Mouse (Mus musculus) ES-CJ7 (cell line): Measurements from ENCODE around the gene Rgs12.

Experiments used
- DNase-seq: peaks from one replicate; pipeline ENCODE4 v3.0.0; 2011; ENCODE audit warnings: low read depth, low spot score

Gene Rgs12

DNA sequence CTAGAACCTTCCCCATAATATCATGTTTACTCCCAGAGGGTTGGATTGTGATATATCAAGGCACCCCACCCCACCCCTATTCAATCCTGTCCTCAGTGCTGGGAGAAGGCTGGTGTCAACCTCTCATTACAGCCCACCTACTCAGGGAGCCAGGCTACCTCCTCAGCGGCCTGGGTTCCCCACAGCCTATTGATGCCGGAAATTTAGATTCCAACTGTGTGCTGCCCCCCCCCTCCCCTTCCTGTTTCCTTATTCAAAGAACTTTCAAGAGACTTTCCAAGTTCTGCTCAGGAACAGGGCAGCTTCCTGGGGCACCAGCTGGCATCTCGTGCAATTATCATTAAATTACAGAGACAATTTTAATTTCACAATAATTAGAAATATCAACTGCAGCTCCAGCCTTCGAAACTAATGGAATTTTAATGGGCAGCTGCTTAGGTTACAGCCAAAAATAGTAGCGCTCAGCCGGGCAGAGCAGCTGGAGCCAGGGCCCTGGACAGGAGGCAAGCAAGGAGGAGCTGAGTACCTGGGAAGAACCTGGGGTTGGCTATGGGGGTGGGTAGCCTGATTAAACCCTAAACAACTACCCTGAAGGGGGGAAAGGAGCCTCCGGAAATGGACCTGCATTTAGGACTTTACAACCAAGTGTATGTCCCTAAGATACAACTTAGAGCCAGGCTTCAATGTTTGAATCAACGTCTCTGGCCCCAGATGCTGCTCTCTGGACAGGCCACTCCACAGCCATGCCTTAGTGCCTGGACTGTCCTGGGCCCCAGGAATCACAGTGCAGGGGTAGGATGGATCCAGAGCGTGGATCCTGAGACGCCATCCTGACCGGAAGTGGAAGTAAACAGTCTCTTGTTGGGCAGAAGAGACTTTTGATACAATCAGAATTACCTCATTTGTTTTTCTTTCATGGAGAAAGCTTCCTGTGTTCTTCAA is 17.5 kb upstream of the Rgs12 start:
- no peak for DNase-seq

DNA sequence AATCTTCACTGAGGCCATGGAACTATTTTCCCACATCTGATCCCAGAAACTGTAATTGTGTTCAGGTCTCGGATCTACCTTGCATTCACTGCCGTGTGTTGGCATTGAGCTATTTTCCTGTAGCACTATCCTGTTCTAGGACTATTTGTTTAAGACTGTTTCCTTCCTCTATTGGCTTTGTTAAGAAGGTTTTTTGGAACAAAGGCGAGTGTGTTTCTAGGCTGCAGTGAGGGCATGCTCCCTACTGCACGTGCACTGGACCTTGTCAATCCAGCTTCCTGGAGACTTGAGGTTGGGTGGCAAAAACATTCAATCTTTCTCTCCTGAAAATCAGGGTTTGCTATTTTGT is 16.8 kb upstream of the Rgs12 start:
- DNase-seq: no peak

DNA sequence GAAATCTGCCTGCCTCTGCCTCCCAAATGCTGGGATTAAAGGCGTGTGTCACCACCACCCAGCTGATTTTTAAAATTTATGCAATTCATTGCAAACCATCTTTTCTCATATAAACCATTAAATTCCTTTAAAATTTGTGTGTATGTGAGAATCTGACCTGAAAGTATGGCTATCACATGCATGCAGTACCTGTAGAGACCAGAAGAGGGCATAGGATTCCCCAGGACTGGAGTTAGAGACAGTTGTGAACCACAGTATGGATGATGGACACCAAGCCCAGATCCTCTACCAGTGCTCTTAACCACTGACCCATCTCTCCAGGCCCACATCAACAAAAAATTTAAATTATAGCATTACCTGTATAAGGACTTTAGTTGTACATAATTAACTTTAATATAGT is 15.8 kb upstream of the Rgs12 start:
- peak; percentile 53 for DNase-seq

DNA sequence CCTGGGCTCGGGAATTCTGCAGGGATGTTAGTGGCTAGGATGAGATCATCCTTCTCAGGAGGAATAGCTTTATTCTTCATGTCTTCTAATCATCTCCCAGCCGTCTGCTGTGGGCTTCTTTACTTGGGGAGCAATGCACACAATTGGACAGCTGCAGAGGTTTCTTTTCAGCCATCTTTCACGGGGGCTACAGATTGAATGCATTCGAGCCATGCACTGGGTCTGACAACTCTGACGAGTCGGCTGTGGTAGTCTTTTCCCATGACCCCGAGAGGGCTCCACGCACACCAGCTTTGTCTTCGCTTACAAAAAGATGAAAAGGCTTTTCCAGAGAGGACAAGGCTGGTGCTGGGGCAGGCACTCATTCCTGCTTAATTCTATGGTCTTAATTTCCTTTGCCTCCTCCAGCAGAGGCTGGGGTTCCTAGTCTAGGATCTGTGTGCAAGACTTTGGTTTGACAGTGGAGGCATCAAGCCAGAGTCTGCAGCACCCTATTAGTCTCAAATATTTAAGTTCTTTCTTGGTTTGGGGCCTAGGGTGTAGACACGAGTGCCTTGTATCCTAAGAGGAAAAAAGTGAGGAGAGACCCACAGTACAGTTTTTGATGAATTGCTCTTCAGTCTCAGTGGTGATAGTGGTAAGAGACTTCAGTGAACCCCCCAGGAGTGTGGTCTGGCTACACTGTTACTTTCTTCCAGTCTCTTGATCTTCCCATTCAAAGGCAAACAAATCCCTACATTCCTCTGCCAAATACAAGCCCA is 7.4 kb upstream of the Rgs12 start:
- DNase-seq: no peak

DNA sequence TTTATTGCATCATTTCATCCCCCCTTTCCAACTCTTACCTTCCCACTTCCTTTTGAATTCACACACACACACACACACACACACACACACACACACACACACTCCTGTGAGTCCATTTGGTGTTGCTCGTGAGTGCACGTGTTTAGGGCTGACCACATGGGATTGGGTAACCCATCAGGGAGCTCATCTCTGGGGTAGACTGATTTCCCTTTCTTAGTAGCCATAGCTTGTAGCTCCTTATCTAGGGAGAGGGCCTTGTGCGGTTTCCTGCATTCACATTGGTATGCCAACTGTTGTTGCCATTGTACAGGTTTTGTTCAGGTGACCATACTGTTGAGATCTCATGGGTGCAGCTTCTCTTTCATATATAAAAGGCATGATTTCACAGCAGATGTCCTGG is 5.8 kb upstream of the Rgs12 start:
- no peak for DNase-seq

DNA sequence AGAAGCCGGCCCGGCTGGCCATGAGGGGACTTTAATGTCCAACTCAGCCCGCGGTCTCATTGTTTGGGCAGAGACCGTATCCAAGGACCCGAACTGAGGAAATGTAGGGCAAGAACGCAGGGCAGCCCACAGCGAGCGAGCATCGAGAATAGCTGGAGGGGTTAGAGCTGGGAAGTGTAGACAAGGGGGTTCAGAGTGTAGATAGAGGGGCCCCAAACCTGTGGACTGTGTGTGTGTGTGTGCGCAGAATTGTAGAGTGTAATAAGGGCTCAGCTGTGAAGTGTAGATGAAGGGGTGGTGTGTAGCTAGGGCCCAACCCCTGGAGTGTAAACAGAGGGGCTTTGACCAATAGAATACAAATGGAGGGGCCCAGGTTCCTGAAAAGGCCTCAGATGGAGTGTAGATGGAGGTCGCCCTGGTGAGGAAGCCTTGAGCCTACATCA is 545 bp downstream of the Rgs12 start:
- DNase-seq: peak; percentile 12

DNA sequence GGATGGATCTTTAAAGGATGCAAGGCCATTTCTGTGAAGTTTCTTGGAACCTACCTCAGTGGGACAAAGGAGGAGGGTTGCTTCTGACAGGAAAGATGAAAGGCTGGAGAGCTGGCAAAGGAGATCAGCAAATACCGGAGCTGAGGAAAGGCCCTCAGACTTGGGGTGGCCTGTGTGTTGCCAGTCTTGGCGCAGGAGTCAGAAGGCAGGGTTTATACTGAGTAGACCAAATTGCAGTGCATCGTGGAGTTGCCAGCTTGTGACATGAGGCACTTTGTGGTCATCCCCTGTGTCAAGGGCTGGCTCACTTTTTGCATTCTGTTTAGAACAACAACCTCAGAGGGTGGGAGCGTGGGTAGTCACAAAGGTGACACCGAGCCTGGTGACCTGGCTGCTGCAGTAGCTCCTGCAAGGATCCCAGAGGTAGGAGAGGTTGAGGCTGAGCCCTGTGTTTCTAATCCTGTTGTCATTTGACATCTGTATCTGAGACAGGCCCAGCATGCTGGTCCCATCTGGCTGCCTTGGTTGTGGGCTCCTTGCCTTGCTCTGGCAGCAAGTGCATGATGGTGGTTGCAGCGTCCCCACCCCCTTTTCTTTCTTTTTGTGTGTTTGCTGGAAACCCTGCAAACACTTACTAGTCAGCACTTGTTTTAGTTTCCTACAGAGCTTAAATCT is 1.4 kb downstream of the Rgs12 start:
- no peak for DNase-seq

DNA sequence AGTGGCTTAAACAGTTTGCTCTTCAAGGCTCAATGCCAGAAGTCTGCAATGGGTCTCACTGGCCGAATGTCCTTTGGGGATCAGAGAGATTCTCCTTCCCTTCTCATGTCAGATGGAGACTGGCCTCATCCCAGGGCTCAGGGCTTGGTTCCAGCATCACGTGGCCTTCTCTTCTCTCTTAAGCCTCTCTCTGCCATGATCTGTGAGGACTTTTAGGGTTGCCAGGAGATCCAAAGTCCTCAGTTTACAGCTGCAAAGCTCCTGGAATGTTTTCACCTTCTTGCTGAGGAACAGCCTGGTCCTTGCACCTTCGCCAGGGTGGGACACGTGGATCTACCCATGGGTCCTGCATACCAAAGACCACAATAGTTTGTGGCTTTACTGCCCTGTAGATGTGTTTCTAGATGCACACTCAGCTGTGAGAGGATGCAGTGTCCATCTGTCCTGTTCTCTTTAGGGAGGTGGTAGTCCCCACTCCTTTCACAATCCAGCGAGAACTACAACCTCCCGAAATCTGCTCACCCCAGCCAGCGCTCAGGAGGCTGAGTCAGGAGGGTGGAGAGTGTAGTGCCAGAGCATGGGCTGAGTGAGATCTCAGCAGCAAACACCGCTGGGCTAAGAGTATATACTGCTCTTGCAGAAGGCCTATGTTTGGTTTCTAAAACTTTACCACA is 2.1 kb downstream of the Rgs12 start:
- no peak for DNase-seq

DNA sequence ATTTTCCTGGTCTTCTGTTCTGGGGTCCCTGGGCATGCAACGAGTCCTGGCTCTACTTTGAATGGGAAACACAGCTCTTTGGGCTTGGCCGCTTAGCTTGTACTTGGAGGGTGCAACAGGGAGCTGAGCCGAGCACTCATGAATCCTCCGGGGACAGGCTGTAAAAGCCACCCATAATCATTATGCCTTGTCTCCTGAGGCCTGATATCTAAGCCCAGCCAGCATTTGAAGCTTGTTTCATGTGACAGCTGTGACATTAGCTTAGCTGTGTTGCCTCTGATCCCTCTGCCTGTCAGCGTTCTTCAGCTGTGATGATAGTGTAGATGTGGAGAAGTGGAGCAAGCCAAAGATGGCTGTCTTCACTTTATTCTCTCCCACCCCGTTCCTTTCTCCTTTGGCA is 5.3 kb downstream of the Rgs12 start:
- DNase-seq: no peak

DNA sequence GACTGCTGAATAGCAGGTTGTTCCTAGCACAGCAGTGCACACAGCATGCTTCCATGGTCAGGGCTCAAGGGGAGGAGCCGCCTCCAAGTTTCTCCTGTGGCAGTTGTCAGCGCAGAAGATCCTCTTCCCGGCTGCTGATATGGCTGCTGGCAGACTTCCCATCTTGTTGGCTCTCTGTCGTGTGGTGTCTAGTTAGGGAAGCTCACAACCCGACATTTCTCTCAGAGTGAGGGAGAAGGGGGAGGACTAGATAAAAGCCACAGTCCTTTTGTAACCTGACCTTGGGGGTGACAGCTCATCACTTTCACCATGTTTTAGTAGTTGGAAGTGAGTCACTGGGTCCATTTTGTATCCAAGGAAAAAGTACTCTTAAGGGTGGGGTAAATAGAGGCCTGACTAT is 6.4 kb downstream of the Rgs12 start:
- DNase-seq: no peak

DNA sequence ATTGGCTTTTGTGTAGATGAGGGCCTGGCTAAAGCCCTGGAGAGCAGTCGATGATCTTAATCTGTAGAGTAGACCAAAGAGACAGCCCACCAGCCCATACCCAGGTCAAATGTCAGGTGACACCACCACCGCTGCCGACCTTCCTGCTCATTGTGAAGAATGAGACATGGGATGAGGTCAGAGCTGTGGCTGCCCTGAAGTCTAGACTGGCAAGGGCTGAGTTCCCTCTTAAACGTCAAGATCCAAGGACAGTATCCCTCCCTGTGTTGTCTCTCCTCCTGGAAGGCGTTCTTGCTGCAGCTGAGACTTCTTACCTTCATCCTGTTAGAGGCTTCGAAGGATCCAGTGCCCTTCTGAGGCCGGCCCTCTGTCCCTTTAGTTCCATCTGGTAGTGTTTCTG is 6.9 kb downstream of the Rgs12 start:
- DNase-seq: no peak

DNA sequence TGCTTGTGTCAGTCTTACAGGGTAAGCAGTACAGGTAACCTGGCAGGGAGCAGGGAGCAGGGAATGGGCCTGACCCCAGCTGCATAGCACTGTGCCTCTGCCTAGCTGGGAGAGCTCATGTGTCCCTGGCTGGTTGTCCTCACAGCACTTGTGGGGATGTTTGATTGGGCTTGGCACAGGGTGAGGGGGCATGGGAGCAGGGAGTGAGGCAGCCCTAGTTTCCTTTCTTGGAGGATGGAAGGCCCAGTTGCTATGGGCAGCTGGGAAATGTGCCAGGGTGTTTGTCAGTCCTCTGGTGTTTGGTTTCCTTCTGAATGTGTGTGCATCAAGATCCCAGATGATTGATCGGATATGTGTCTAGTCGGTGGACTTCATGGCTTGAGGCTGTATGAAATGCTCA is 7.8 kb downstream of the Rgs12 start:
- DNase-seq: no peak

DNA sequence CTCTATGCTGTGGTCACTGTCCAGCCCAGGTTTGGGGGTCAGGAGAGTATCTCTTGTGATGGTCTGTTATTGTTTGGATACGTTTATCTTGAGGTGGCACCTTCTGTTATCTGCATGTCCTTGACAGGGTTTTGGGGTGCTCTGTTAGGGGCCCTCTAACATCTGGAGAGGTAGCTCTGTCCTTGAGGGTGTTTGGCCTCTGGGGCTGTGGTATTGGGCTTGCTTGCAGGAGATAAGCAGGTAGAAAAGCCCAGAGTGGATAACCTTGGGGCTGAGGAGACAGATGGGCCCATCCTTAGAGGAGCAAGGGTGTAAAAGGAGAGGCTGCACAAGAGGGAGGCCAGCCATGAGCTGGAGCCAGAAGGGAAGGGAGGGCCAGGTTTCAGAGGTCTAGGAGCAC is 10.8 kb downstream of the Rgs12 start:
- no peak for DNase-seq

DNA sequence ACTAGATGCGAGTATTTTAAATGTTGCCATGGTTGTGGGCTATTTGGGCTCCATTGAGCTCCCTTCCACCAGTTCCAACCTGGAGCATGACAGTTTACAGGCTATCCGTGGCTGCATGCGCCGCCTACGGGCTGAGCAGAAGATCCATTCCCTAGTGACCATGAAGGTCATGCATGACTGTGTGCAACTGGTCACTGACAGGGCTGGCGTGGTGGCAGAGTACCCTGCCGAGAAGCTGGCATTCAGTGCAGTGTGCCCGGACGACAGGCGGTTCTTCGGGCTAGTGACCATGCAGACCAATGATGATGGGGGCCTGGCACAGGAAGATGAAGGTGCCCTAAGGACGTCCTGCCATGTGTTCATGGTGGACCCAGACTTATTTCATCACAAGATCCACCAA is 16.3 kb downstream of the Rgs12 start:
- DNase-seq: no peak

DNA sequence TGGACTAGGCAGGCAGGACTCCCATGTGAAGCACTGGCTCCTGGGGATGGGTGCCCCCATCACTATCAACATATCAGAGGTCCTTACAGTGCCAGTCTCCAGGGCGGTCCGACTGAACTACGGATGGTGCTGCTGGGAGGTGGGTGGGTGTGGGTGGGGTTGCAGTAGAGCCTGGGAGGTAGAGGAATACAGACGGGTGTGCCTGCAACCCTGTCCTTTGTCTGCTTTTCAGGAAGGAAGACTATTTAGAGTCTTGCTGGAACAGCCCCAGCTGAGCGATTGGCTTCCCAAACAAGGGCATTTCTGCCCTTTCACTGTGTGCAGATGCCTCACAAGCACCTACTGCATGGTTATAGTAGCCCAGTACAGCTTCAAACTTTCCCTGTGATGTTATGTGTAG is 19.1 kb downstream of the Rgs12 start:
- DNase-seq: peak; percentile 67

DNA sequence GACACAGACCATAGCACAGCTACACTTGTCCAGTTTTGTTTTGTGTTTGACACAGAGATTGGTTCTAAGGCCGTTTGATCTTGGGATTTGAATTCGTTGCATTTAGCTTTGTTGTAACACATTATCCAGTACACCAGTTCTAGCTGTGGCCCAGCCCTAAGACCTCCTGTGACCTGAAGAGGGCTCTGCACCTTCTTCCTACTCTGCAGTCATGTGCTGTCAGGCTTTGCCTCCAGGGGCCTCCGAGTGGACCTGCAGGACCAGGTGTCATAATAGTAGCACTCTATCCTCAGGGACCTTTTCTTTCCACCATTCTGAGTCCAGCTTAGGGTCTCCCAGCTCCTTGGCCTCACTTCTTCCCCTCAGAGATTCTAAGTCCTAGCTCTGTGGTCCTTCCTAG is 23.2 kb downstream of the Rgs12 start:
- DNase-seq: no peak

DNA sequence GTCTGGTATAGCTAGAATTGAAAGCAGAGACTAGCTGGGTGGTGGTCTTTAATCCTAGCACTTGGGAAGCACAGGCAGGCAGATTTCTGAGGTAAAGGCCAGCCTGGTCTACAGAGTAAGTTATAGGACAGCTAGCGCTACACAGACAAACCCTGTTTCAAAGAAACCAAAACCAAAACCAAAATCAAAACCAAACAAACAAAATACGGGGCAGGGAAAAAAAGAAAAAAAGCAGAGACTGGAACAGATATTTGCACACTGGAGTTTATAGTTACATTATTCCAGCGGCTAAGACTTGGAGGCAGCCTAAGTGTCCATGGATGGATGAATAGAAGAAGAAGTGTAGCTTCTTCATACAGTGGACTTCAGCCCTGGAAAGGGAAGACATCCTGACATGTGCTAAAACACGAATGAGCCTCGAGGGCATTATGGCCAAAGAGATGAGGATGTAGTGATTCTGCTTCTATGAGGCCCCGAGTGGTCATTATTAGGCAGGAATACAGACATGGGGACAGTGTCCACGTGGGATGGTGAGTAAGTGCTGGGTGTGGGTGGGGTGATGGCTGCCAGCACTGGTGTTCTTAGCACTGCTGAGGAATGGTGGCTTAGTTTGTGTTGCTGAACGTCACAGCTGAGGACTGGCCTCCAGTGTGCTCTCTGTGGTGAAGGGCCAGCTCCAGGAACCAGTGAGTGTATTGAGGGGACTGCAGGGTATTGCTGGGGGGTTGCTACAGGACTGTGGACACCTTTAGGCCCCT is 24.5 kb downstream of the Rgs12 start:
- no peak for DNase-seq

DNA sequence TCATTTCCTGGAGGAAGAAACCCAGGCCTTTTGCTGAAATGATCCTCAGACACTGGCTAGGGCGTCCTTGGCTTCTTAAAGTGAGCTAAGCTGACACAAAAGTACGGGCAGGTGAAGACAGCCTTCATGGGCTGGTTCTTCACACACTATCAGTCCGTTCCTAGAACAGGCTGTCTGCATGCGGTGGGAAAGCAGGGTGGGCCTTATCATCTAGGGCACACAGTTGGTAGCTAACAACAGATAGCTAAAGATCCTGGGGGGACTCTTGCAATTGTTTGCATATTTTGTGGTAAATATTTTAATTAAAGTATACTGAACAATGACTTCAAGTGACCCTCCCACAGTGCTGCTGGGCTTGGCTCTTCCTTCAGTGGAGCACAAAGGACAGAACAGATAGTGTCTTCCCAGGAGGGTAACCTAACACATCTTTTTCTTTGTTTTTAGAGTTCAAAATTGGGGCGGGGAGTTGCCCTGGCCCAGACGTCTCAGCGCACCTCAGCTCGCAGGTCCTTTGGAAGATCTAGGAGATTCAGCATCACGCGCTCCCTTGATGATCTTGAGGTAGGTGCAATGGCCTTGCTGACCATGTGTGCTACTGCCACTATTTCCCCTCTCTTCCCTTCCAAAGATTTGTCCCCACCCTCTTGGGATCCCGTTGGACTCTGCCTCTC is 25.7 kb downstream of the Rgs12 start:
- DNase-seq: no peak

DNA sequence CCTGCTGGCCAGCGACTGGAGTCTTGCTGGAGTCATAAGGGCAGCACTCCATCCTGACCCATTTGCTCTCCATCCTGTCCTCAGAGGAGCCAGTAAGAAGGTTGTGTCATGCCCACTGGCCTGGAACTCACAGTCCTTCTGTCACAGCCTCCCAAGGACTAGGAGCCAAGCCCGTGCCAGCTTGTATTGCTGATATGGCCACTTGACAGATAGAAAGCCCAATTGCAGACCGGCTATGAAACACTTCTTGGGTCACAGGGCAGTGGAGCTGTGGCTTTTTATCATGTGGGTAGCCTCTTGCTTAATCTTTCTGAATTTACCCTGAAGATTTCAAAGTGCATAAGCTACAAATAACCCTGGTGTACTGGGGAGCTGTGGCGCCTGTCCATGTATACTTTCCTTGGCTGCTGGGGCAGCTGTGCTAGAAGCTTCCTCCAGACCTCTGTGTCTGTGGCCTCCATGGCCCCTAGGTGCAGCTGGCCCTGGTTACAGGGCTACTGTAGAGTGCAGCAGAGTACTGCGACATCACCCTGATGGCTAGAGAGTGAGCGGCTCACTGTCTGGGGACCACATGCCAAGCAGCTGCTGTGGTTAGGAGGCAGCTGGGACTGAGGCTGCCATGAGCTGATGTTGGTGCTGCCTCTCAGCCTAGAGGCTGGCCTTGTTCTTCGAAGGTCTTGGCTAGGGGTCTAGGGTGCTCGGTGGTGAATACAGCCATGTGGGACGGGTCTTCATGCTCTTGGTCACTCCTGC is 27.5 kb downstream of the Rgs12 start:
- no peak for DNase-seq

DNA sequence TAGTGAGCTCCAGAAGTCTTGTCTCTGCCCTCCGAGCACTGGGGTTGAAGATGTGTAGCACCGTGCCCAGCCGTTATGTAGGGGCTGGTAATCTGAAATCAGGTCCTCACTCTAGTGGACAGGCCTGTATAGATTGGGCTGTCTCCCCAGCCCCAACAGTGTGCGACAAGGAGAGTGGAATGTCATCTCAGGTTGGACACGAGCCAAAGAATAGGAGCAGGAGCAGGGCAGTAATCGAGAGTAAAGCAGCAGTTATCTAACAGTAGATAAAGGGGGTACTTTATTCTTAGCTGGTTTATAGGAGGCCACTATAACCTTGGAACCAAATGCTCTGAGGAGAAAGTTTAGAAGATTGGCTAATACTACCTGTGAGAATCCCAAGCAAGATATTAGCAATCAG is 30.9 kb downstream of the Rgs12 start:
- no peak for DNase-seq
